Mouse (Mus musculus): ENCODE measurements around the gene Lhx2.

- TF ChIP-seq POLR2A (IDR thresholded peaks at IDR 0.05; ENCODE audit: low read depth, low read length) (no peak), CTCF (conservative IDR thresholded peaks at IDR 0.05; ENCODE audit: insufficient read depth, insufficient read length, low read depth, low read length) (no peak)
These were observed 58.8 kb downstream of the Lhx2 start for GRCm38 (mm10) chr2:38397882-38398281.
